Mouse (Mus musculus) right cerebral cortex, postnatal 10 days (tissue): Measurements from ENCODE around the gene Tatdn2.
"Not testable (repeated sequence)": the region's sequence is repeated elsewhere in the genome, so short reads cannot be mapped to it uniquely, and the experiment has no call there.

Source experiments
- DNase-seq, 2 experiments: peaks; one replicate each; pipeline ENCODE4 v3.0.0; 2021; ENCODE audit warnings: low spot score in 2 of 2

Gene Tatdn2

GRCm38 (mm10) chr6:113672029-113672428 lies 24.8 kb upstream of the Tatdn2 start:
- not testable (repeated sequence) for DNase-seq

GRCm38 (mm10) chr6:113672989-113673388 lies 23.9 kb upstream of the Tatdn2 start:
- no peak for DNase-seq

GRCm38 (mm10) chr6:113675234-113675633 lies 21.6 kb upstream of the Tatdn2 start:
- no peak for DNase-seq

GRCm38 (mm10) chr6:113675991-113676390 lies 20.9 kb upstream of the Tatdn2 start:
- no peak for DNase-seq

GRCm38 (mm10) chr6:113677070-113677734 lies 19.6 kb upstream of the Tatdn2 start:
- no peak for DNase-seq

- DNase-seq = peak; percentile 61 to 77
These were observed 18.4 kb upstream of the Tatdn2 start for GRCm38 (mm10) chr6:113678246-113679012.

GRCm38 (mm10) chr6:113679993-113680566 lies 16.8 kb upstream of the Tatdn2 start:
- DNase-seq = no peak

GRCm38 (mm10) chr6:113681271-113681670 lies 15.6 kb upstream of the Tatdn2 start:
- peak; percentile 73 to 85 for DNase-seq

GRCm38 (mm10) chr6:113683081-113683825 lies 13.6 kb upstream of the Tatdn2 start:
- DNase-seq = no peak

GRCm38 (mm10) chr6:113686551-113687125 lies 10.2 kb upstream of the Tatdn2 start:
- no peak for DNase-seq

- DNase-seq = no peak
These were observed 6.8 kb upstream of the Tatdn2 start for GRCm38 (mm10) chr6:113690008-113690399.

- DNase-seq = no peak
These were observed 6.3 kb upstream of the Tatdn2 start for GRCm38 (mm10) chr6:113690400-113691083.

GRCm38 (mm10) chr6:113691084-113691462 lies 5.8 kb upstream of the Tatdn2 start:
- DNase-seq = no peak

- no peak for DNase-seq
These were observed 4.2 kb upstream of the Tatdn2 start for GRCm38 (mm10) chr6:113692661-113693133.

GRCm38 (mm10) chr6:113693377-113693776 lies 3.5 kb upstream of the Tatdn2 start:
- no peak for DNase-seq

GRCm38 (mm10) chr6:113695203-113695602 lies 1.6 kb upstream of the Tatdn2 start:
- DNase-seq = no peak

GRCm38 (mm10) chr6:113695766-113696355 lies 989 bp upstream of the Tatdn2 start:
- no peak for DNase-seq

- peak; percentile 45 to 50 for DNase-seq
These were observed 664 bp downstream of the Tatdn2 start for GRCm38 (mm10) chr6:113697222-113698205.

- no peak for DNase-seq
These were observed 15.9 kb downstream of the Tatdn2 start for GRCm38 (mm10) chr6:113712718-113713117.
